Mouse (Mus musculus): ENCODE data around the gene Sf3b3.
"Not testable (repeated sequence)": the region's sequence is repeated elsewhere in the genome, so short reads cannot be mapped to it uniquely, and the experiment has no call there.

Sf3b3 gene

DNA sequence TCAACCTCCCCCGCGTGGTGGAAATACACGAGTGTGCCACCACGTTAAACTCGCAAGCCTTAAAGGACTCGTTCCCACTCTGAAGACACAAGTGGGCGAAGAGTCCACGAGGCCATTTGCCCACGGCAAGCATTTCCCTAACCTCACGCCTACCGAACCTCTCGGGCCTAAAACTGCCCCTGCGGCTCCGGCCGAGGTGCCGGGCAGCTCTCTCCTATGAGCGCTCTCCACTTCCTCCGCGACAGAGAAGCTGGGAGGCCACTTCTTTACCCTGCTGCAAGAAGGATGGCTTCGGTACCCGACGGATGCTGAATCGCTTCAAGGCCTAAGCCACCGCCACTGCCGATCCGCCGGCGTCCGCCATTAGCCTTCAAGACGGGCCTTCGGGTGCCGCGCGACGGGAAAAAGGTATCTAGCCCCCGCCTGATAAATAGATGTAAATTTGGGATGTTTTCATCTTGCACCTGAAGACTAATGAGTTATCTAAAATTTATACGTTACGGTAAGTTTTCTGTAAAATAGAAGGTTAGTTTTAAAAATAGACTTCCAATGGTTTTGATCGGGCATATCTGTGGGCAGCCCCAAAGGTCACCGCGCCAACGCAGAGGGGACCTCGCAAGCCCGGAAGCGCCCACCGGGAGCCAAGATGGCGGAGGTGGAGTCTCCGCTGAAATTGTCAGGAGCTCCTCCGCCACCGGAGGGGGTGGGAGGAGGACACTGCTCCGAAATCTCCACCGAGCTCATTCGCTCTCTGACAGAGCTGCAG is at the start of gene Sf3b3, which contains the start of gene Cog4:
Gene Sf3b3 (minus strand): TSS at position 383 of the 766 bp plus-strand sequence.
Gene Cog4 (plus strand): TSS at position 196 of the 766 bp plus-strand sequence.
- peak; percentile 83 for DNase-seq (ENCODE audit: low spot score)

DNA sequence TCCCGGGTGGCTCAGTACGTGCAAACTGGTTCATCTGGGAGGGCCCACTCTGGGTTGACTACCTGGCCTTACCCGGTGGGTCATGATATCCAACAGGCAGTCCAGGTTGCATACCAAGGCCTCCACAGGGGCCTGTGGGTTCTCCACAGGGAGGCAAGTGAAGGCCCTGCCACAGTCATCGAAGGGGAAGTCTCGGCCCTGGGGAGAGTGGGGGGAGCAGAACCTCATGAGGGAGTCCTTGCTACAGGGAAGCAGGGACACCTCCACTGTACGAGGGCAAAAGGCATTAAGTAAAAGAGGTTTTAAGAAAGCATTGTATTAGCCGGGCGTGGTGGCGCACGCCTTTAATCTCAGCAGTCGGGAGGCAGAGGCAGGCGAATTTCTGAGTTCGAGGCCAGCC is 49.2 kb upstream of the Sf3b3 start:
- no peak for DNase-seq (ENCODE audit: low spot score)

GRCm38 (mm10) chr8:110895254-110895653 is 48.7 kb upstream of the Sf3b3 start:
- no peak for DNase-seq (ENCODE audit: low spot score)

- no peak for DNase-seq (ENCODE audit: low spot score)
Measured at GRCm38 (mm10) chr8:110894851-110895250, 48.3 kb upstream of the Sf3b3 start.

- no peak for DNase-seq (ENCODE audit: low spot score)
Measured at GRCm38 (mm10) chr8:110892913-110893312, 46.3 kb upstream of the Sf3b3 start.

DNA sequence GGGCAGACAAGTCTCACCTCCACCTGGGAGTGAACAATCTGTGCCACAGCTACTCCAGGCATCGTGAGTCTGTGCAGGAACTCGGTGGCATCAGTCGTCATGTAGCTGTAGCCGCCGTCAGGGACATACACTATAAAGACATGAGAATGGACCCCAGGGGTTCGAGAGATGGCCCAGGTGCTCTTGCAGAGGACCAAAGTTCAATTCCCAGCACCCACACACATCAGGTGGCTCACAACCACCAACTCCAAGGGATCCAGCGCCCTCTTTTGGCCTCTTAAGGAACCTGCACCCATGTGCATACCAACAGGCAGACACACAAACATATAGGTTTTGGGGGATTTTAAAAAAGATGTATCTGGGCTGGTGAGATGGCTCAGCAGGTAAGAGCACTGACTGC is 45.5 kb upstream of the Sf3b3 start:
- DNase-seq (ENCODE audit: low spot score), result no peak

GRCm38 (mm10) chr8:110889904-110890470 is 43.4 kb upstream of the Sf3b3 start:
- DNase-seq (ENCODE audit: low spot score), result no peak

GRCm38 (mm10) chr8:110888860-110889259 is 42.3 kb upstream of the Sf3b3 start:
- no peak for DNase-seq (ENCODE audit: low spot score)

DNA sequence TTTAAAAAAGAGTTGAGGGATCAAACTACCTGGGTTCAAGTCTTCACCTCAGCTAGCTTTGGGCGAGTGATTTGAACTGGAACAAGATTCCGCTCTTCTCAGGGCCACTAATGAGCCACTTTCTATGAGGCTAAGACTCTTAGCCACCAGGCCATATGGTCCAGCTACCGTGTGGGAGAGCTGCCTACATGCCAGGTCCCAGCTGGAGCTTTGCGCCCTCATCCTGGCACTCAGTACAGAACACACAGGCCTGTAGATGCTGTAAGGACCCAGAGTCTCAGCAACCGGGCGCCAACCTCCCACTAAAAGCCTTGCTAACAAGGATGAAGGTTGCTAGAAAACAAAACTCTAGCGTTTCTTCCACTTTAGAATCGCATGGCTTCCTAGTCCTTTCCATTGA is 41.9 kb upstream of the Sf3b3 start:
- no peak for DNase-seq (ENCODE audit: low spot score)

DNA sequence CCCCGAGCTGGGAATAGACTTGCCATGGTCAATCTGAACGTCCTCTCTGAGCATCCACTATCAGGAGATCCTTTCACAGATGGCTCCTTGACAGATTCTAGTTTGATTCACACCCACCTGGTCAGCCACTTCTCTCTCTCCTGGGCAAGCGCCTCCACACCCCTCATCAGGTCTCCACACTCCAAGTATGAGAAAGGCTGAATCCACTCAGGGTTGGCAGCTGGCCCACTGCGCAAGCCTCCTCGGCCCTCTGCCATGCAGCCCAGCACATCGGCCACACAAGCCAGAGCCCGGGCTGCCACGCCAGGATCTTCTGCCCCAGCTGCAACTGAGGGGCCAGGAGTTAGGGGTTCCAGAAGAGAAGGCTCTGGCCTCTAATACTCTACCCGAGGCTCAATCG is 41.0 kb upstream of the Sf3b3 start:
- DNase-seq (ENCODE audit: low spot score), result no peak

- no peak for DNase-seq (ENCODE audit: low spot score)
Measured at GRCm38 (mm10) chr8:110886634-110887033, 40.0 kb upstream of the Sf3b3 start.

DNA sequence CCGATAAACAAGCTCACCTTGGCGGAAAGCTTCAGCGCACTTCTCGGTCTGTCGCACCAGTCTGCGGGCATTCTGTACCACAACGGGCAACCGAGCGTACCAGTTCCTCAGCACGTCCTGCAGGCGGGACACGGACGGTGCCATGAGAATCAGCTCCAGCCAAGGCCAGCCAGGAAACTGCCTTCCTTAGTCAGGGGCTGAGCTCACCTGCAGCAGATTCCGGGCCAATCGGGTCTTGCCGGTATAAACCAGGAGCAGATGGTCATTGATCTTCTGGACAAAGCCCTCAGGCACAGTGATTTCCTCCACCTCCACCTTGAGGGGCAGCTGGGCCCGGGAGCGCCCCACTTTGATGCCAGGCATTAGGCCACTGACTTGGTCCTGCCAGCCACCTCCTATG is 37.2 kb upstream of the Sf3b3 start:
- no peak for DNase-seq (ENCODE audit: low spot score)

- no peak for DNase-seq (ENCODE audit: low spot score)
Measured at GRCm38 (mm10) chr8:110881741-110882310, 35.2 kb upstream of the Sf3b3 start.

DNA sequence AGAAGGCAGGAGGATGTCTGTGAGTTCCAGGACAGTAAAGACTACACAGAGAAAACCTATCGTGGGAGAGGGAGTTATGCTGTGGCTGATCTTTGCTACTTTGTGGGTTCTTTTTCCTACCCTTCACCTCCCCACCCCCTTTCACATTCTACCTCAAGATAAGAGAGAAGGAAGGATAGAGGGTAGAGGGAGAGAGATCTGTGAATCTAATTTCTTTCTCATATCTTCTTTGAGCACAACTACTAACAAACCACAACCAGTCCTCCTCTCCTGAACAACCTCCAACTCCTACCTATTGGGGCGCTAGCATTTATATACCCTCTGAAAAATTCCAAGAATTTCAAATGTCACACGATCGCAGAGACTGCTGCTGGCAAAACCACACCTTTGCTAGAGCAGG is 31.3 kb upstream of the Sf3b3 start:
- no peak for DNase-seq (ENCODE audit: low spot score)

DNA sequence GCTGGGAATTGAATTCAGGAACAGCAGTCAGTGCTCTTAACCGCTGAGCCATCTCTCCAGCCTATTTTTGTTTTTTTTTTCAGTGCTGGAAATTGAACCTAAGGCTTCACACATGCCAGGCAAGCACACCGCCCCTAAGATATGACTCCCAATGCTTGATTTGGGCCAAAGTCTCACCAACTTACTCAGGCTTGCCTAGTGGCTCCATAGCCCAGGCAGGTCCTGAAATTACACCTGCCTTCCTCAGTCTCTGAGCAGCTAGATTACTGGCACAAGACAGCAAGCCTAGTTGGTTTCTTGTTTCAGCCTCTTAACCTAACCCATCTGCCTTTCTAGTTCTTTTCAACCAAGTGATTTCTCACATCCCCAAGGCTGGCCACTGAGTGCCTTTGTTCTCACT is 23.9 kb upstream of the Sf3b3 start:
- DNase-seq (ENCODE audit: low spot score), result no peak

DNA sequence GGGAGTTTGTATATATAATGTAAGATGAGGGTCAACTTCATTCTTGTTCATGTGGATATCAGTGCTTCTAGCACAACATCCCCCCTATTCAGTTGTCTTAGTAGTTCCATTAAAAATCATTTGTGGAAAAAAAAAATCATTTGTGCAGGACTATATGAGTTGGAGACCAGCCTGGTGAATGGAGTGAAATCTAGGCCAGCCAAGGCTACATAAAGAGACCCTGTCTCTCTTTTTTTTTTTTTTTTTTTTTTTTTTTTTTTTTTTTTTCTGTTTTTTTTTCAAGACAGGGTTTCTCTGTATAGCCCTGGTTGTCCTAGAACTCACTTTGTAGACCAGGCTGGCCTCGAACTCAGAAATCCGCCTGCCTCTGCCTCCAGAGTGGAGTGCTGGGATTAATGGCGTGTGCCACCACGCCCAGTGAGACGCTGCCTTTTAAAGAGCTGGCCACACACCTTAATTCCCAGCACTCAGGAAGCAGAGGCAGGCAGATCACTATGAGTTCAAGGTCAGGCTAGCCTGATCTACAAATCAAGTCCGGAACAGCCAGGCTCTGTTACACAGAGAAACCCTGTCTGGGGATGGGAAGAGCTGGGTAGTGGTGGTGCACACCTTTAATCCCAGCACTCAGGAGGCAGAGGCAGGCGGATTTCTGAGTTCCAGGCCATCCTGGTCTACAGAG is 14.9 kb upstream of the Sf3b3 start:
- DNase-seq (ENCODE audit: low spot score), result not testable (repeated sequence)

- DNase-seq (ENCODE audit: low spot score), result no peak
Measured at GRCm38 (mm10) chr8:110859651-110860501, 13.3 kb upstream of the Sf3b3 start.

- no peak for DNase-seq (ENCODE audit: low spot score)
Measured at GRCm38 (mm10) chr8:110856760-110857461, 10.3 kb upstream of the Sf3b3 start.

GRCm38 (mm10) chr8:110856073-110856472 is 9.5 kb upstream of the Sf3b3 start:
- not testable (repeated sequence) for DNase-seq (ENCODE audit: low spot score)

DNA sequence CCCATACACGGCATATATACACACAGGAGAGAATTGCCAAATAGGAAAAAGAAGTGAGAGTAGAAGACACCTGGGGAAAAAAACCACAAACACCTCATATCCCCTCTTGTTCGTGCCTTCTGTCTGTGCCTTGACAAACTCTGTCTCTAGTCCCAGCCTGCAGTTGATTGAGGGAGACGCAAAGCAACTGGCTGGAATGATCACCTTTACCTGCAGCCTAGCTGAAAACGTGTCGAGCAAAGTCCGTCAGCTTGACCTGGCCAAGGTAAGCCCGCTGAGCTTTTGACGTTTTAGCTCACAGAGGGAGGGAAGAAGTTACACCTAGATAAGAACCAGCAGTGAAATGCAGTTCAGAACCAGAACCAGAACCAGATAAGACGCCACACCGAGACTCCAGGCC is 4.6 kb upstream of the Sf3b3 start:
- DNase-seq (ENCODE audit: low spot score), result no peak
